Mouse (Mus musculus) liver, embryonic 13.5 days (tissue): ENCODE data around the gene Cd28. TPM values are rescaled to one million over a fixed set of nuclear protein-coding genes. Genes with fewer than 3 reads are reported as not detected.

Source experiments
- ATAC-seq: fragments of 200-750 bp; cut with Nextera tagmentation; 2 replicates; pipeline ENCODE4 v1.8.0; 2017; ENCODE audit warnings: low read depth, mild to moderate bottlenecking, moderate number of reproducible peaks, moderate library complexity
- DNase-seq: peaks from one replicate; pipeline ENCODE4 v3.0.0; 2022
- H3K27ac ChIP-seq: fragments of 300-500 bp; sonication (generic); 2 replicates; pipeline ENCODE4 v1.5.1; 2015; ENCODE audit warnings: moderate library complexity, mild to moderate bottlenecking, inconsistent platforms
- H3K27me3 ChIP-seq: fragments of 300-500 bp; sonication (generic); 2 replicates; pipeline ENCODE4 v1.6.1; 2015; ENCODE audit warnings: mild to moderate bottlenecking, inconsistent platforms
- H3K36me3 ChIP-seq: fragments of 300-500 bp; sonication (generic); 2 replicates; pipeline ENCODE4 v1.6.1; 2015; ENCODE audit warnings: mild to moderate bottlenecking, inconsistent platforms
- H3K4me1 ChIP-seq: fragments of 300-500 bp; sonication (generic); replicated peaks from 2 replicates; pipeline ENCODE4 v1.6.1; 2015; ENCODE audit warnings: inconsistent platforms
- H3K4me2 ChIP-seq: fragments of 300-500 bp; sonication (generic); 2 replicates; pipeline ENCODE4 v1.6.1; 2015; ENCODE audit warnings: inconsistent platforms, mild to moderate bottlenecking, moderate library complexity
- H3K4me3 ChIP-seq: fragments of 300-500 bp; sonication (generic); replicated peaks from 2 replicates; pipeline ENCODE4 v1.5.1; 2015; ENCODE audit warnings: mild to moderate bottlenecking, inconsistent platforms
- H3K9ac ChIP-seq: fragments of 300-500 bp; sonication (generic); 2 replicates; pipeline ENCODE4 v1.6.1; 2015; ENCODE audit warnings: mild to moderate bottlenecking, inconsistent platforms
- H3K9me3 ChIP-seq: fragments of 300-500 bp; sonication (generic); replicated peaks from 2 replicates; pipeline ENCODE4 v1.6.1; 2016; ENCODE audit warnings: inconsistent platforms
- WGBS: fragments of 180-500 bp; shearing (Covaris S2); methylation state at CpG from one replicate; pipeline ENCODE4 v1.1.7; 2015; ENCODE audit not compliant: insufficient replicate concordance; 5-methylcytosine and 5-hydroxymethylcytosine counted together
- polyA plus RNA-seq: library from polyadenylated mRNA; unstranded; fragments of >200 nt; fragmentation: Nextera tagmentation; extraction: Ambion mirVana; gene quantifications from 2 replicates; pipeline ENCODE4 v1.2.1, GENCODE M21; 2015

The Cd28 gene
- polyA plus RNA-seq, 1 experiment from 2014 or later, result 0.12 TPM

- Histone ChIP-seq H3K9ac (no peak overlapping the region), H3K4me1 (no peaks in the 10 kb centered on the region), H3K27me3 (no peaks in the 10 kb centered on the region), H3K4me3 (no peak overlapping the region), H3K36me3 (no peaks in the 10 kb centered on the region), H3K27ac (no peak overlapping the region), H3K9me3 (no peaks in the 10 kb centered on the region), H3K4me2 (no peak overlapping the region)
- WGBS, result 53% methylated on average over 4 of the region's 4 CpGs
- ATAC-seq (no peak), DNase-seq (no peak)
These were observed 34.4 kb downstream of the Cd28 start for GRCm38 (mm10) chr1:60751011-60751410.

- H3K9me3 ChIP-seq, result no peaks in the 10 kb centered on the region
These were observed 36.4 kb downstream of the Cd28 start for GRCm38 (mm10) chr1:60752986-60753385.

GRCm38 (mm10) chr1:60753981-60754380 is 37.4 kb downstream of the Cd28 start:
- DNase-seq, result no peak
- Histone ChIP-seq H3K4me1 (no peaks in the 10 kb centered on the region), H3K27me3 (no peaks in the 10 kb centered on the region), H3K27ac (no peak overlapping the region), H3K36me3 (no peaks in the 10 kb centered on the region), H3K9me3 (no peaks in the 10 kb centered on the region), H3K9ac (no peak overlapping the region), H3K4me3 (no peak overlapping the region), H3K4me2 (no peak overlapping the region)
- ATAC-seq, result no peak
- WGBS, result 85% methylated on average over 12 of the region's 12 CpGs

More at GRCm38 (mm10) chr1:60752986-60753385, 36.4 kb downstream of the Cd28 start:
- H3K4me1 ChIP-seq, result no peaks in the 10 kb centered on the region
- H3K36me3 ChIP-seq, result no peaks in the 10 kb centered on the region
- WGBS, result 75% methylated on average over 1 of the region's 1 CpGs
- ATAC-seq, result no peak
- H3K27ac ChIP-seq, result no peak overlapping the region
- H3K4me3 ChIP-seq, result no peak overlapping the region
- no peaks in the 10 kb centered on the region for H3K27me3 ChIP-seq
- H3K9ac ChIP-seq, result no peak overlapping the region
- H3K4me2 ChIP-seq, result no peak overlapping the region
- DNase-seq, result no peak

GRCm38 (mm10) chr1:60755391-60756243 is 39.0 kb downstream of the Cd28 start:
- ATAC-seq, result no peak

GRCm38 (mm10) chr1:60757631-60758030 is 41.0 kb downstream of the Cd28 start:
- Histone ChIP-seq H3K27ac (no peak overlapping the region), H3K4me2 (no peak overlapping the region), H3K27me3 (no peaks in the 10 kb centered on the region), H3K4me1 (no peaks in the 10 kb centered on the region), H3K36me3 (no peaks in the 10 kb centered on the region), H3K4me3 (no peak overlapping the region), H3K9ac (no peak overlapping the region), H3K9me3 (no peaks in the 10 kb centered on the region)
- 72% methylated on average over 2 of the region's 2 CpGs for WGBS
- DNase-seq, result no peak
- no peak for ATAC-seq

More at GRCm38 (mm10) chr1:60755391-60756243, 39.0 kb downstream of the Cd28 start:
- no peak overlapping the region for H3K4me3 ChIP-seq
- DNase-seq, result no peak
- no peaks in the 10 kb centered on the region for H3K4me1 ChIP-seq
- no peaks in the 10 kb centered on the region for H3K9me3 ChIP-seq
- no peaks in the 10 kb centered on the region for H3K27me3 ChIP-seq
- no peaks in the 10 kb centered on the region for H3K36me3 ChIP-seq
- 36% methylated on average over 7 of the region's 7 CpGs for WGBS
- H3K27ac ChIP-seq, result no peak overlapping the region
- H3K9ac ChIP-seq, result no peak overlapping the region
- H3K4me2 ChIP-seq, result no peak overlapping the region

- WGBS, result 71% methylated on average over 1 of the region's 1 CpGs
These were observed 41.6 kb downstream of the Cd28 start for GRCm38 (mm10) chr1:60758226-60758625.

GRCm38 (mm10) chr1:60759563-60760335 is 43.1 kb downstream of the Cd28 start:
- no peak for ATAC-seq

More at GRCm38 (mm10) chr1:60758226-60758625, 41.6 kb downstream of the Cd28 start:
- H3K4me2 ChIP-seq, result no peak overlapping the region
- H3K36me3 ChIP-seq, result no peaks in the 10 kb centered on the region
- ATAC-seq, result no peak
- no peak overlapping the region for H3K9ac ChIP-seq
- no peak for DNase-seq
- no peaks in the 10 kb centered on the region for H3K9me3 ChIP-seq
- no peaks in the 10 kb centered on the region for H3K4me1 ChIP-seq
- no peak overlapping the region for H3K4me3 ChIP-seq
- H3K27me3 ChIP-seq, result no peaks in the 10 kb centered on the region
- H3K27ac ChIP-seq, result no peak overlapping the region

GRCm38 (mm10) chr1:60760475-60760874 is 43.9 kb downstream of the Cd28 start:
- DNase-seq, result no peak
- no peak overlapping the region for H3K4me2 ChIP-seq
- WGBS, result 76% methylated on average over 3 of the region's 3 CpGs

More at GRCm38 (mm10) chr1:60759563-60760335, 43.1 kb downstream of the Cd28 start:
- DNase-seq, result no peak
- Histone ChIP-seq H3K27ac (no peak overlapping the region), H3K4me1 (no peaks in the 10 kb centered on the region), H3K4me2 (no peak overlapping the region), H3K36me3 (no peaks in the 10 kb centered on the region), H3K9ac (no peak overlapping the region), H3K27me3 (no peaks in the 10 kb centered on the region), H3K4me3 (no peak overlapping the region), H3K9me3 (no peaks in the 10 kb centered on the region)
- WGBS, result 44% methylated on average over 7 of the region's 7 CpGs

GRCm38 (mm10) chr1:60761528-60762171 is 45.0 kb downstream of the Cd28 start:
- H3K4me3 ChIP-seq, result no peak overlapping the region
- no peaks in the 10 kb centered on the region for H3K4me1 ChIP-seq
- no peaks in the 10 kb centered on the region for H3K36me3 ChIP-seq
- no peaks in the 10 kb centered on the region for H3K27me3 ChIP-seq
- ATAC-seq (no peak), DNase-seq (no peak)
- WGBS, result 74% methylated on average over 3 of the region's 3 CpGs
- H3K4me2 ChIP-seq, result no peak overlapping the region
- no peak overlapping the region for H3K27ac ChIP-seq
- no peak overlapping the region for H3K9ac ChIP-seq
- no peaks in the 10 kb centered on the region for H3K9me3 ChIP-seq

More at GRCm38 (mm10) chr1:60760475-60760874, 43.9 kb downstream of the Cd28 start:
- Histone ChIP-seq H3K4me1 (no peaks in the 10 kb centered on the region), H3K9me3 (no peaks in the 10 kb centered on the region), H3K36me3 (no peaks in the 10 kb centered on the region), H3K27ac (no peak overlapping the region), H3K27me3 (no peaks in the 10 kb centered on the region), H3K4me3 (no peak overlapping the region), H3K9ac (no peak overlapping the region)
- no peak for ATAC-seq

- WGBS, result 70% methylated on average over 1 of the region's 1 CpGs
- H3K9me3 ChIP-seq, result no peaks in the 10 kb centered on the region
- H3K27ac ChIP-seq, result no peak overlapping the region
- no peak for ATAC-seq
- no peaks in the 10 kb centered on the region for H3K27me3 ChIP-seq
- H3K9ac ChIP-seq, result no peak overlapping the region
- no peak for DNase-seq
- no peak overlapping the region for H3K4me2 ChIP-seq
- no peaks in the 10 kb centered on the region for H3K36me3 ChIP-seq
- H3K4me3 ChIP-seq, result no peak overlapping the region
- no peaks in the 10 kb centered on the region for H3K4me1 ChIP-seq
These were observed 45.9 kb downstream of the Cd28 start for GRCm38 (mm10) chr1:60762451-60762850.

- H3K36me3 ChIP-seq, result no peaks in the 10 kb centered on the region
- no peak overlapping the region for H3K9ac ChIP-seq
- H3K4me2 ChIP-seq, result no peak overlapping the region
- no peaks in the 10 kb centered on the region for H3K4me1 ChIP-seq
- no peaks in the 10 kb centered on the region for H3K9me3 ChIP-seq
- no peaks in the 10 kb centered on the region for H3K27me3 ChIP-seq
- 76% methylated on average over 20 of the region's 20 CpGs for WGBS
- no peak overlapping the region for H3K27ac ChIP-seq
- DNase-seq, result no peak
- H3K4me3 ChIP-seq, result no peak overlapping the region
- no peak for ATAC-seq
These were observed 46.3 kb downstream of the Cd28 start for GRCm38 (mm10) chr1:60762916-60763315.
